Mouse (Mus musculus) cerebellum, adult 11 months (tissue): ENCODE data around the gene Gm20388.

Experiments
- DNase-seq: peaks from one replicate; pipeline ENCODE4 v3.0.0; 2022

The Gm20388 gene

DNA sequence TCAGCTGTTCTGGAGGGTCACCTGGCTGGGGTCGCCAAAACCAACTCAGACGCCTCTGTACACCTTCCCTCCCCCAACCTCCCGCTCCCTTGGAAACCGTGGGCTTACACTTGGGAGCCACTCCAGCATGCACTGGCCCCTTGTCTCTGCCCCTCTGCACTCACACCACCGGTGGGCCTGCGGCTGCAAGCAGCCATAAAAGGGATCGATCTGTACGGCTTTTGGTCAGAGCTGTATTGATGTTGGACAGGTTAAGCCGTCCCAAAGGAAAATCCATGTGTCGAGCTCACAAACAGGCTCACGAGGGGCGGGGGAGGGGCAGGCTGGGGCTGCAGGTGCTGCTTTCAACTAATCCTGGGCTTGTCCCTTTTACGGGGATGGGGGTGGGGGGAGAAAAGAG lies 632.4 kb downstream of the Gm20388 start:
- DNase-seq, result no peak

DNA sequence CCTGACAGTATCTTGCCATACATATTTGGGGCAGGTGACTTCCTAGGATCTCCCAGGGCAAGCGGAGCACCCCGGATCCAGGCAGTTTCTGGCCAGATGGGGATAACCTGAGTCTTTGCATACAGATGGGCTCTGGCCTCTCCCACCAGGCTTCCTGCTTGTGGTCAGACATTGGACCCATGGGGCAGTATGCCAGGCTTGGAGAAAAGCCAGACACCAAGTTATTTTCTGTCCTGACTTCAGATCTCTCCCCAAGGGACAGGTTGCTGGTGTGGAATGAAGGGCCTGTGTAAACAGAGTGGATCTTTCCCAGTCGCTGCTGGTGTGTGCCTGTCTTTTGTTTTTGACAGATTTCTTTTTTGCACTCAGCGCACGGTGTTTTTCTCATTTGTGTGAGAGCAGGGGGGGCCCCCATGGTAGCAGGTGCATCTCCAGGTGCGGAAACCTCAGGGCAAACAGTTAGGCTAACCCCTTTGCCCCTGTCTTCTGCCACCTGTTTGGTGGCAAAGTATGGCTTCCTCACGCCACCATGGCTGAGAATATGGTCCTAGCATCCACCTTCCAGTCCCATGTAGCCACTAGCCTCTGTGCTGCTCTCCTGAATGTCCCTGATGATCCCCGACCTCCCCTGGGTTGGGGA lies 632.9 kb downstream of the Gm20388 start:
- no peak for DNase-seq

DNA sequence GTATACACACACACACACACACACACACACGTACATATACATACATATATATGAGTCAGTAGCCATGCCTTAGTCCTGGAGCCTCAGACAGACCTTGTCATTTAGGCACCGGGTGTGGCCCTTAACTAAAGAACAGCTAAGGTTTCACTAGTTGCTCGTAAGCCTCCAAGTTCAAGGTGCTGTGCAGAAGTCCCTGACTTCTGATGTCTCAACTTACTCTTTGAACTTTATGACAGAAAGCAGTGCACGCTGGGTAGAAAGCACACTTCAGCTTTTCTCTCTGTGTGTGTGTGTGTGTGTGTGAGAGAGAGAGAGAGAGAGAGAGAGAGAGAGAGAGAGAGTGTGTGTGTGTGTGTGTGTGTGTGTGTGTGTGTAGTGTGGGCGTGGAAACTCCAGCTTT lies 633.5 kb downstream of the Gm20388 start:
- DNase-seq, result no peak

DNA sequence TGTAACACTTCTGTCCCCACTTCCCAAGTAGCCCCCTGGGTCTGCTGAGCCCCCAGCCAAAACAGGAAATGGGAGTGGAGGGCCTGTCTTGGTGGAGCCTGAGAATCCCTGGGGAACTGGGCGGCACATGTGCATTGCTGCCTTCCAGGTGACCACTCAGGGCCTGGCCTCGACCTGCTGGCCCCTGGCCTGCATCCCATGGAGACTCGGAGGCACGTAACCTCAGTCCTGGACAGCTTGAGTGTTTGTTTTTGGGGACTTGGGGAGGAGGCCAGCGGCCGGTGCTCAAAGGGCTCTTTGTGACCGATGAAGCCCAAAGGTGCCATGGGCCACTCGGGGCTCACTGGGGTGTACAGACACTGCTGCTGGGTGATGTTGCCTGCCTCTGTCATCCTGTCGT lies 636.9 kb downstream of the Gm20388 start:
- no peak for DNase-seq

DNA sequence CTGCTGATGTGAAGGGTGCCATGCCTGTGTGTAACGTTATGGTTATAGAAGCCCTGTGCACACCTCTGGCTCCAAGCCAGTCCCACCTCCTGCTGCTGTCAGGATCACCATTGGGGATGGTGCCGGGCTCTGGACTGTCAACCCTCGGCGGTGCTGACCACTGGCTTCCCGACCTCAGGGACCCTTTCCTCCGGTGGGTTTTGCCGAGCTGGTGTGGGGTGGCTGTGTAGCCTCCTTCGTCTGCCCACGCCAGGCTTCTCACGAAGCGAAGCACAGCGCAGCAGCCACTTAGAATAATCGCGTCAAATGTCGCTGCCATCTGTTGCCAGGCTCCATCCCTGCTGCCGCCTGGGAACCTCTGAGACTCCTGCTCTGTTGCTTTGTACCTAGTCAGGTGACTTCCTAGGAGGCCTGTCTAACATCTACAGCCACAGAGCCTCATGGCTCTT lies 637.7 kb downstream of the Gm20388 start:
- DNase-seq, result no peak

DNA sequence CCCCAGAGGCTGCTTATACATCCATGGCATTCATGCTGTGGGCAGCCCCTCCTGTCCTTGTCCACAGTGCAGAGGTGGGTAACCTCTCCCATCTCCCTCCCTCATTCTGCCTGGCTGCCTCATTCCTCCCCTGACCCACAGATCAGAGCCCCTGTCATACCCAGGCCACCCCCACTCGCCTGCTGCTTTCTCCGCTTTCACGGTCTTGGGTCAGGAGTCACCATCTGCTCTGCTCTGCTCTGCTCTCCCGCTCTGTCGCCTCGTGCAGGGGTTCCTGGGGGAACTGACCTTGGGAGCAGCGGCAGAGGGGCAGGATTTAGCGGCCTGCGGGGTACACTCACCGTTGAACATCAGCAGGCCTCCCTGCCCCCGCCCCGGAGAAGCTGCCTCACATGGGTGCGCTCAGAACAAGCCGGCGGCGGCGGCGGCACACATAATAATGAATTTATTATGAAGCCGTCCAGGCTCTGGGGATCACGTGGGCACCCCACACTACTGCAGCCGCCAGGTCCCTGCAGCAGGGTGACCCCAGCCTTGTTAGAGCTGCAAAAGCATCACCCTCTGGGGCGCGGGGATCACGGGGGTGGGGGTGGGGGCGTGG lies 638.8 kb downstream of the Gm20388 start:
- no peak for DNase-seq

DNA sequence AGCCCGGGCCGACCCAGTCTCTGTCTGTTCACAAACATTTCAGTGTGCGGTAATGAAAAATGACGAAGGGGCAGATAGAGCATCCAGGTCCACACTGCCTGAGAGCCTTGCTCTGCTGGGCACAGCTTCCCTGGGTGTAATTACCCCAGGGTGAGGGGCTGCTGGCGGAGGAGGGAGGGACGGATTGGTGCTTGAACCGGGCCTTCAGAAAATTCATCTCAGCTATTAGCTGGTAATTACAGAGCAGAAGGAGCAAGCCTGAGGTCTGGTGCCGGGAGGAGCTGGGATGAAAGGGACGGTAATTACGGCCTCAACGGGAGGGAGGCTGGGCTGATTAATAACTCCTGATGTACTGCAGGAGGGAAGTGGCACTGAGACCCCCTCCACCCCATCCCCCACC lies 639.3 kb downstream of the Gm20388 start:
- no peak for DNase-seq

DNA sequence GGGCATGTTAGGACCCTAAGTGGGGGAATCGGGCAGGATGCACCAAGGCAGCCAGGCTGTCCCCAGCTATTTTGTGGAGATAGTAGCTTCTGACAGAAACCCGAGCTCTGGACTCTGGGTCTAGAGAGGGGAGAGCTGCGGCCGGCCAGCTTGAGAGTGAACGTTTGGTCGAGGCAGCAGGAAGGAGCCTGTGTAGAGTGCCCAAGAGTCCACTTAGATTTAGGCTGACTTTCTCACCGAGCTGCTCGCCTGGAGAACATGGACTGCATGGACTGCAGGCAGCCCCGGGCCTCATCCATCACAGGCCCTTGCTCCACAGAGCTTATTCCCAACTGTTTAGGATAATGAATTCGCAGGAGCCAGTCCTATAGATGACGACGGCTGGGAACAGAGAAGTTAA lies 639.8 kb downstream of the Gm20388 start:
- no peak for DNase-seq

DNA sequence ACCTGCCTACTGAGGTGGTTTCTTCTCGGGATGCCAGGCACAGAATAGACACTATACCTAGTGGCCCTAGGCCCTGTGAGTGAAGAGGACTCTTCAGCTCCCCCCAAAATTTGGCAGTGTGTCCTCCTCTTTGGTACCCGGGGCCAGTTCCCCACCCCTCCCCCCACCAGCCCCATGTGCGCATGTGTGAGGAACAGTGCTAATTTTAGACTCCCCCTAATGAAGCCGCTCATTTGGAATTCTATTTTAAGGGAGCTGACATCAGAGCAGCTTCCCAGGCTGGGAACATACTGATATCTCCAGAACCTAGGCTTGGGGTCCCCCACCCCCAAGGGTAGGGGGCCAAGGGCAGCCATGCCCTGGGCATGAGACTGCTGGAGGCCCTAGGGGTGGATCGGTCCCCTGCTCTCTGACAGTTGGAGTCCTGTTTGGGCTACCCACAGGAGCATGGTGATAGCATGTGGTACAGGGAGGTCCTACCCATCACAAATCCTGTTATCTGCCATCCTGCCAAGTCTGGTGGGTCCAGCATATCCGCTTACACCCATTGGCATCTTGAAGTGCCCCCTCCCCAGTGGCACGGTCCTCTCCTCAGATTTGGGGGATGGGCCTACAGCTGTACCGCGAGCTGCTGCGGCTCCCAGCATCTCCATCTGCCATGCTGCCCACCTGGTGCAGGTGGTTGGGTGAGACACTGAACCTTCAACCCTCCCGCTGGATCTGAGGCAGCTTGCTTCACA lies 640.5 kb downstream of the Gm20388 start:
- DNase-seq, result no peak

DNA sequence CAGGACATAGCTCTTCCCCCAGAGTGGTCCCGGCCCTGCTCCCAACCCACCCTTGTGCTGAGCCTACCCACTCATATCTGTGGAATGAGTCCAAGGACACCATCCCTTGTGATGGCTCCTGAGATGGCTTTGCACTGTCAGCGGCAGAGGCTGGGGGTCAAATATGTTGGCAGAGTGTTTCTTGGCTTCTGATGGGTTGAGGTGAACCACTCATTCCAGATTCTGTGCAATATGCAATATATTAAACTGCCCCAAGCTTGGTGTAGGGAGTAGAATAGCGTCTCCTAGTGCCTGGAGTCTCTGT lies 641.0 kb downstream of the Gm20388 start:
- no peak for DNase-seq

DNA sequence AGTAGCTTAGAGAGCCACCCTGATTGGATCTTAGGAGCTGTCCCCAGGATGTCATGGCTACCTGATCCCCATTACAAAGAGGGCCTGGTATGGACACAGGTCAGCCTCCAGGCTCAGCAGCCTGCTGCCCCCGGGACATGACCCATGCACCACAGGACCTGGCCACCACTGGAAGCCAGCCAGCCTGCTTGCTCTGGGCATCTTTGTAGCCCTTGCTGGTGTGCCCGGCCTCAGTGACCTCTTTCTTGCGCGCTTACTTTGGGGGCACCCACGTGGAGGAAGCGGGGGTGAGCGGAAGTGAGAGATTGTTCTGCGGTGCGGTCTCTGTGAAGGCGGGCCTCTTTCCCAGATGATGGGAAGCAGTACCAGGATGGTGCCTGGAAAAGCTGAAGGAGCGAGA lies 641.9 kb downstream of the Gm20388 start:
- DNase-seq, result no peak

DNA sequence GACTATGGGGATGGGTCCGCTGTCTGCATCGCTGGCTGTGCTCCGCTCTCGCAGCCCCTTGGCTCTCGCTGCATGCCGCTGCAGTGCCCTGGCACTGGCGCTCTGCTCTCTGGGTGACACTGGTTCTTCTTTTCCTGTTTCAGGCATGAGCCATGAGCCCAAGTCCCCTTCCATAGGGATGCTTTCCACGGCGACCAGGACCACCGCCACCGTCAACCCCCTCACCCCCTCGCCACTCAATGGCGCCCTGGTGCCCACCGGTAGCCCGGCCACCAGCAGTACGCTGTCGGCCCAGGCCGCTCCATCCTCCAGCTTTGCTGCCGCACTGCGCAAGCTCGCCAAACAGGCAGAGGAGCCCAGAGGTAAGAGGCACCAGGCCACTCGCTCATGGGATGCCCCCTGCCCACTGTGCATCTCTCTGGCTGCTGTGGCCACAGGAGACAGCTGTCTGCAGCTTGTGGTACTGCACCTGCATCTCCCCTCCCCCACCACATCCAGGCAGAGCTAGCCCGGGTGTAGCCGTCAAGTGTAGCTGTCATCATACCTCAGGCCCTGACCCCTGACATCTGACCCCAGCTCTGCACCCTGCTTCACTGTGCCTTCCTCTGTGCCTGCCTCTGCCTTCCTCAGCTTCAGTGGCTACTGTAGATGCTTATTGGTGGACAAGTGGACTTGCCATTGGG lies 642.9 kb downstream of the Gm20388 start:
- DNase-seq, result no peak

DNA sequence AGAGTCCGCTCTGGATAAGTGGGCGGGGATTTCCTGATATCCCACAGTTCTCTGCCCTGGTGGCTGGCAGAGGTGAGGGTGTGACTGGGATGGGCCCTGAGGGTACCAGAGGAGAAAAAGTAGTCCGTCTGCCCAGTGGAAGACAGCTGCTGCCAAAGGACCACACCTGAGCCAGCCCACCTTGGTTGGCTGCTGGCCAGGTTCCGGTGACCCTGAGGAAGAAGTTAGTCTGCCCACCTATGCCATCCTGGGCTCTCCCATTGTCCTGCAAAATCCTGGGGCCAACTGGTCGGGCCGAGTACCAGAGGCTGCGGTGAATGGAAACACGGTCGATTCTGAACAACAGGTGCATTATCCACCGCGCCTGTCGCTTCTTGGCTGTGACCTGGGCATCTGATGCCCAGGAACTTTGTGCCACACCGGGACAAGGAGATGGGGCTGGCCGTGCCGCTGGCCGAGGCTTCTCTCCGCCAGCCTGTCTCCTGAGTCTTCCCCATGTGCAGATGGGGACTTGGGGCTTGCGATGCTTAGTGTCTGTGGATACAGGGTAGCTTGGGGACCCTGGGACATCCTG lies 643.9 kb downstream of the Gm20388 start:
- no peak for DNase-seq

DNA sequence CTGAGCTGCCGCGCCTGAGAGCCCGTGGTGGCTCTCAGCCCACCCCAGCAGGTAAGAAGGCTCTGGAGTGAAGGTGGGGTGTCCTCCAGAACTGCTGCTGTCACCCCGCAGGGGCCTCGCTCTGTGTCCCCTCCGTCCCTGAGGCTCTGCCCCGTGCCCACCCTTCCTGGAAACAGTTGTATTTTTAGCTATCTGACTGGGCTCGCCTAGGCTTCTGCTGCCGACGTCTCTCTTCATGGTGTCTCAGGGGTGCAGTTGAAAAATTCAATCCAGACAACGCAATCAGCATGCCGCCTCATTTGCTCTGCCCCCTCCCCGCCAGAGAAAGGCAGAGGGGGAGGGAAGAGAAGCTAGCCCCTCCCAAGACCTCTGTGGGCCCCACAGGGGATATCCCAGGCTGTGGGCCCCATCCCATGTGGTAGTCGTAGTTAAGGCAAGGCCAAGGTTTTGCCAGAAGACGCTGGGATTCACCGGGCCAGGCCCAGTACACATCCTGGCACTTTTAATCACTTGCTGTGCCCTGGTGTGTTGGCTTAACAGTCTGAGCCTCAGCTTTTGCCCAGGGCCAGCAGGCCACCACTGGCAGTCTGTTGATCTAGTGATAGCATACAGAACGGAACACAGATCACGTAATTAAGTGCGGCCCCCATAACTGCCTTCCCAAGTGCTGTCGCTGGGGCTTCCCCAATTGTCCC lies 645.7 kb downstream of the Gm20388 start:
- no peak for DNase-seq

DNA sequence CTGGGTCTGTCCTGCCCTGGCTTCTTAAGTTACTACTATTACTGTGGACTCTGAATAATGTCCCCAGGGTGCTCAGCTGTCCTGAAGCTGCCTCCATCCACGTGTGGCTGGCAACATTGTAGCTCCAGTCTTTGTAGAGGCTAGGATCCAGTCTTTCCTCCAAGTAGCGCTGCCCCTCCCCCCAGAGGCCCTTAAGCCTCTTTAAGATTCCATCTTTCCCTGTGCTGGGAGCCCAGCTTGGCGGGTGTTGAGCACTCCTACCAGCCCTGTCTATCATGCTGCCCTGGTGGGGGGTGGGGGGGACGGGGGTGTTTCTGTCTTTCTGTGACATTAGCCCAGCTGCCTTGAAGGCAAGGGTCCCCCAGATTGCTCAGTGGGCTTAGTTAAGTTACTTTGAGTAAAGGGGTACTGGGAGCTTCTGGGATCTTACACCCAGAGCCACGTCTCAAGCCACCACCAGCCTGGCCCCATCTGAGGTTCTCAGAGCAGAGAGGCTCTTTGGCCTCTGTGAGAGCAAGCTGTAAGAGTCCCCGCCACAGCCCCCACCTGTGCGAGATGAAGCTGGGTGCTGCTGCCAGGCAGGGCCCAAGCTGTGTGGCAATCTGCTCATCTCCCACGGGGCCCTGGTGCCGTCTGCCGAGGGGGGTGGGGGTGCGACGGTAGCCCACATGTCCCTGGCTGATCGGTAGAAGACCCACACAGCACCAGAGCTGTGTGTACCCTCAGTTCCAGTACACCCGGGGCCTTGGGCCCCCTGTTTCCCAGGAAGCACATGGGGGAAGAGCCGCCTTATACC lies 646.7 kb downstream of the Gm20388 start:
- peak; percentile 73 for DNase-seq

DNA sequence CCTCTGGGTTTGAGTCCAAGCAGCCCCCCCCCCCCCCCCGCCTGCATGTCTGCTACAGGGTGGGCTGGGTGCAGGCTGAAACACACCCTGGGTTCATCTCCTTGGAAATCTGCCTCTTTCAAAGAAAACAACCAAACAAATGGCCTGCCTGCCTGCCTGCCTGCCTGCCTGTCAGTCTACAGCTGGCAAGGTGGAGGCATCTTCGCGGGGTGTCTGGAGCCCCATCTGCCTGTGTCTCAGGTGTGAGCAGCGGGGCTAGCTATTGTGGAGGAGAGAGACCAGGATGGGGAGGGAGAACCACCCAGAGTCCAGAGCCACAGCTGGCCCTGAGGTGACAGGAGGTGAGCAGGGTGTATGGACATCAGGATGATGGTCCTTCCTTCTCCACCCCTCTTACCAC lies 647.5 kb downstream of the Gm20388 start:
- DNase-seq, result no peak

DNA sequence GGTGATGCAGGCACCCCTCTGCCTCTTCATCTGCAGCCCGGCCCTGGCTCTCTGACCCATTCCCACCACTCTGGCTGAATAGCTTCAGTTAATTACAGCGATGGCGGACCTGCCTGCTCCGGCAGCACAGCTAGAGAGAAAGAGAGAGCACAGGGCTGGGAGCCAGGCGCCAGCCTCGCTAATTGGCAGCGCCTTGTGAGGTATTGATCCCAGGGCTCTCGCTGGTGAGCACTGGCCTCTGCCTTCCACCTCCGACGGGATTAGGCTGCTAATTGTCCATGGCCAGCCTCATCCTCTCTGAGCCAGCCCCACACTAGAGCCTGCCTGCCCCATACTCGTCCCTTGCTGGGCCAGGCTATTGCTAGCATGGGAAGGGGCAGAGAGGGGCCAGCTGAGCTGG lies 649.0 kb downstream of the Gm20388 start:
- DNase-seq, result no peak

DNA sequence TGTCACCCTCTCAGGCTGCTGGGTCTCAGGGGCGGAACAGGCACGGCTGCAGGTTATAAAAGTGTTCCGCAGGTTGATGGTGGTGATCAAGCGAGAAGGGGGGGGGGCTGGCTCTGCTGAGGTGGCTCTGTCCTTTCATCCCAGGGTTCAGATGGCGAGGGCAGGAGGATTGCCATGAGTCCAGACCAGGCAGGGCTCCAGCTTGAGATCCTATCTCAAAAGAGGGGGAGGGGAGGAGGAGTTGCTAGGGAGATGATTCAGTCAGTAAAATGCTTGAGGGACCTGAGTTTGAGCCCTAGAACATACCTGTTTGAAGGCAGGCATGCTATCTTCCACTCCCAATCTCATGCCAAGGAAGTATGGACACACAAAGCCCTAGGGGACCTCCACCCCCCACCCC lies 649.9 kb downstream of the Gm20388 start:
- DNase-seq, result no peak

DNA sequence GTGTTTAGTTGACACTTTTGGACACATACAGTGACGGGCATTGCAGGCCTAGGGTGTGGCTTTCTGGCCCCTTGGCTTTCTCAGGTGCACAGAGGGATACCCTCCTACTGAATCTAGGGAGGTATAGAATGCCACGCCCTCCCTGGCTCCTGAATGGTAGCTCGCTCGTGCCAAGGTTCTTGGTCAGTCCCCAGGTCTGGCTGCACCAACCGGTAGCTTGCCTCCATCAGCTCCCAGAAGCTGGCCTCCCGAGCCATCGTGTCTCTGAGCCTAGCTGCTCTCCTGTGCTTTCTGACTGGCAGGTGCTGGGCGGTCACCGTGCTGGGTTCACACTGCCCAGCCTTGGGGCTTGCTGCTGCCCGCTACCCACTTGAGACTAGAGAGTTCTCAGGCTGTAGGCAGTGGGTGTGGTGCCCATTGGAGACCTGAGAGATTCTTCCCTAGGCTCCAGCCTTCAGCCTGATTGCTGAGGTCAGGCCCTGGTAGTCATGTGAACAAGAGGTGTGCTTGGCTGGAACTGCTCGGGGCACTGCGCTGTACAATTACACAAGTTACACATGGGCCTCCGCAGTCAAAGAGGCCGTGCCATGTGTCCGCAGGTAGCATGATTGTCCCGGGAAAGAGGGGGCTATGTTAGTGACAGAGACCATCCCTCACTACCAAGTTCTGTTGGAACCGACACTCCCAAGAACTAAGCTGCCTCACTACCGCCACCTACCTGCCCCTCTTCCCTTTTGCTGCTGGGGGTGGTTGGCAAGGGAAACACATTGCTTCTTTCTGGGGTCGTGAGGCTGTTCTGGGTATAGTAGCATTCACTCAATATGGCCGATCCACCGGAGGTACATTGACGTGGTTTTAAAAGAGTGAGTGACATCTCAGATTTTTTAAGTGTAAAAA lies 651.1 kb downstream of the Gm20388 start:
- no peak for DNase-seq

DNA sequence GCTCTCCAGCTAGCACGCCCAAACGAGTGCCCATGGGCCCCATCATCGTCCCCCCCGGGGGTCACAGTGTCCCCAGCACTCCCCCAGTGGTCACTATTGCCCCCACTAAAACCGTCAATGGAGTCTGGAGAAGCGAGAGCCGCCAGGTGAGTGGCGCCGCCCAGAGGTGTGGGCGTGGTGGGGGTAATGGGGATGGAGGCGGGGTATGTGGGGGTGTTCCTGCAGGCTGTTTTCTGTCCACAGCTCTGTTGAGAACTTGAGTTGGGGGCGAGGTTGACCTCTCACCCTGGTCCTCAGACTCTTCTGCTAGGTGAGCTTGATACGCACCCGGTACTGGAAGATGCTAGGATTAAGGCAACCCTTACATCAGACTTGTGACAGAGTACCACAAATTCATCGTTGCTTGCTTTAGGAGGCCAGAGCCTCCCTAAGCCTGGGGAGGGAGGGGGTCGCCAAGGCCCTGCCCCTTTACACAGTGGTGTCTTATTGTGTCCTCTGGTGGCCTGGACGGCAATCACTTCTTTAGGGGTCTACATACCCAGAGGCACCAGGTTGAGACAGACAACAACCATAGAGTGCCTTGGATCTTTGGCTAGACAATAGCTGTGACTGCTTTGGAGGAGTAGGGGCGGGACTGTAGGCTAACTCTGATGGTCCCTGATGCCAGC lies 652.2 kb downstream of the Gm20388 start:
- DNase-seq, result no peak

DNA sequence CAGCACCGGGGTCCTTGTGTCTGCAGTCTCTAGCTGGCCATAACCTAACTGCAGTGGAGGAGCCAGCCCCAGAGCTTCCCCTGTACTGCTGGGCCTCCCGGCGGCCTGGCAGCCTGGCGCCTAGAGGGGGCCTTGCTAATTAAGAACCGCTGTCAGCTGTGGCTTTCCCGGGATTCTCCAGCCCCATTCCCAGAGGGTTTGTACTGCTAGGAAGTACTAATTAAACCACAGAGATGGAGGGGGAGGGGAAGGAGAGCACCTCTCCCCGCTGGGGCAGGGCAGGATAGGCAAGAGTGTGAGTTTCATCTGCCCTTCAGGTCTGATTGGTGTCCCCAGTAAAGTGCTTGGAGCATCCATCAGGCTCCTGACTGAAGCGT lies 652.7 kb downstream of the Gm20388 start:
- DNase-seq, result no peak
